13 mouse cellular contexts compared by ENCODE assay signal in the genomic region with DNA sequence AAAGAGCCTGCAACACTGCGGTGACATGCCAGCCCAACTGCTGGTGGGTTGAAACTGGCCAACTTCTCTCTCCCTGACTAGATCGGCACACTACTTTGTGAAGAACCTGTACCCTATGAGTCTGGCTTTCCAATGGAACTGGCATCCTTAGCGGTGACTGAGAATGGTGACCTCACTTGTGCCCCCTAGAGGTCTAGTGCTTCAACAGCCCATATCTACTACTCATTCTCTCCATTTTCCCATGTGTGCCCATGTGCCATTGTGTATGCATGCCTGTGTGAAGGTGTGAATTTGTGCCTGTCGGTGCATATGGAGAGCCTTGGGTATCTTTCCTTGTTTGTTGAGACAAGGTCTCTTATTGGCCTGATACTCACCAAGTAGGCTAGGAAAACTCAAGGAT.
A peak's percentile ranks its signal among the peaks of the same experiment; 100 is the strongest.
DNase-seq lines count a peak whose midpoint lies in the region; ATAC-seq and TF ChIP-seq lines count a peak whose summit lies in the region.
"Had no signal": no experiment of that assay in that cellular context is flagged by ENCODE, and none has a peak within 500 bp of the region (broad histone marks: within the 10 kb centered on the region; RNA-seq: fewer than 3 reads in every experiment).

No protein-coding gene starts in this region.

- no peaks in the 10 kb centered on the region for H3K36me3 ChIP-seq in heart, adult 2 months (ENCODE audit: control insufficient read depth, insufficient read depth, low read length)
- H3K36me3 ChIP-seq in heart, embryonic 11.5 days (ENCODE audit: control insufficient read depth, insufficient read depth, low read length), result no peaks in the 10 kb centered on the region
- H3K36me3 ChIP-seq in ES-E14 (ENCODE audit: control insufficient read depth, insufficient read depth, low read length, poor library complexity, severe bottlenecking), result no peaks in the 10 kb centered on the region
- H3K36me3 ChIP-seq: liver, embryonic 15.5 days had no signal

- TF ChIP-seq POLR2A in heart, adult 2 months (IDR thresholded peaks at IDR 0.05; ENCODE audit: insufficient read depth, low read depth, low read length), result no peak

- H3K4me2 ChIP-seq in heart, embryonic 11.5 days, result no peak overlapping the region
- H3K4me2 ChIP-seq: liver, embryonic 15.5 days had no signal

- no peaks in the 10 kb centered on the region for H3K9me3 ChIP-seq in heart, embryonic 11.5 days (replicated peaks; ENCODE audit: control insufficient read depth, low read length)
- H3K9me3 ChIP-seq in ES-E14 (ENCODE audit: control insufficient read depth, insufficient read depth, low read depth, low read length), result no peaks in the 10 kb centered on the region
- H3K9me3 ChIP-seq: liver, embryonic 15.5 days had no signal

- no peaks in the 10 kb centered on the region for H3K4me1 ChIP-seq in heart, adult 2 months (ENCODE audit: control insufficient read depth, insufficient read depth, low read length)
- no peaks in the 10 kb centered on the region for H3K4me1 ChIP-seq in heart, embryonic 11.5 days (ENCODE audit: control insufficient read depth, insufficient read depth, low read length)
- no peaks in the 10 kb centered on the region for H3K4me1 ChIP-seq in ES-E14 (ENCODE audit: control insufficient read depth in 2 of 2, insufficient read depth in 2 of 2, low read length in 2 of 2, poor library complexity in 1 of 2)
- H3K4me1 ChIP-seq: liver, embryonic 15.5 days; megakaryocyte, embryonic 14.5 days had no signal

- TF ChIP-seq CTCF in heart, adult 2 months (IDR thresholded peaks at IDR 0.05), result peak; percentile 48

- H3K27ac ChIP-seq in heart, adult 2 months, result no peak overlapping the region
- H3K27ac ChIP-seq in heart, embryonic 11.5 days (ENCODE audit: low read depth, low read length), result no peak overlapping the region
- no peak overlapping the region for H3K27ac ChIP-seq in ES-E14 (ENCODE audit: insufficient read depth, low read depth, low read length, poor library complexity, severe bottlenecking)
- H3K27ac ChIP-seq: liver, embryonic 15.5 days had no signal

- no peaks in the 10 kb centered on the region for H3K27me3 ChIP-seq in heart, adult 2 months (ENCODE audit: control insufficient read depth, insufficient read depth, low read length)
- H3K27me3 ChIP-seq in heart, embryonic 11.5 days (ENCODE audit: control insufficient read depth, insufficient read depth, low read length), result 0 out of 2 replicates have a peak, but pooled peaks cover 2% of the 10 kb centered on the region
- H3K27me3 ChIP-seq: liver, embryonic 15.5 days; megakaryocyte, embryonic 14.5 days had no signal

- no peak for TF ChIP-seq EP300 in heart, adult 2 months (IDR thresholded peaks at IDR 0.05; ENCODE audit: insufficient read depth, low read depth, low read length)

- no peak overlapping the region for H3K4me3 ChIP-seq in heart, adult 2 months
- H3K4me3 ChIP-seq in heart, embryonic 11.5 days (ENCODE audit: low read depth, low read length), result no peak overlapping the region
- no peak overlapping the region for H3K4me3 ChIP-seq in ES-E14 (ENCODE audit: insufficient read depth in 1 of 2, low read depth in 1 of 2, low read length in 2 of 2, poor library complexity in 1 of 2, severe bottlenecking in 1 of 2)
- H3K4me3 ChIP-seq: liver, embryonic 15.5 days; megakaryocyte, embryonic 14.5 days had no signal

- in situ Hi-C loops in ES-E14 (cut with MboI; ENCODE audit: low sequenced_read_pairs in 2 of 2, unreplicated experiment in 2 of 2), result no loop called here

- no peak for ATAC-seq in heart, embryonic 11.5 days (replicated peaks; ENCODE audit: insufficient number of reproducible peaks, low FRiP score, low TSS enrichment)

- no peak for DNase-seq in heart, adult 2 months
- peak; percentile 16 for DNase-seq in lung, postnatal 36 days
- no peak for DNase-seq in lung, adult 18-20 months
- peak; percentile 31 for DNase-seq in ES-E14 (ENCODE audit: low read depth, low spot score)
- peak; percentile 1 for DNase-seq in induced T-regulatory cell, adult 2 months (ENCODE audit: low read depth)
- no peak for DNase-seq in frontal cortex, adult 2 months (ENCODE audit: extremely low spot score in 1 of 2, low spot score in 1 of 2)
- DNase-seq in heart, adult 11 months, result no peak
- DNase-seq: adrenal gland, adult 8-10 months; heart, postnatal 36 days; kidney, adult 11 months had no signal

- H3K79me2 ChIP-seq in heart, adult 2 months (replicated peaks; ENCODE audit: control insufficient read depth, insufficient read depth, low read length), result no peaks in the 10 kb centered on the region

- intact Hi-C loops in heart, adult 2 months (cut with DNase I), result no loop called here

- H3K9ac ChIP-seq in heart, adult 2 months (ENCODE audit: low read depth, low read length), result no peak overlapping the region
- H3K9ac ChIP-seq in heart, embryonic 11.5 days (ENCODE audit: low read depth, low read length), result no peak overlapping the region
- no peak overlapping the region for H3K9ac ChIP-seq in ES-E14 (ENCODE audit: insufficient read depth, low read depth, low read length, poor library complexity, severe bottlenecking)
- H3K9ac ChIP-seq: liver, embryonic 15.5 days had no signal

- 71% methylated on average over 4 of the region's 4 CpGs for WGBS in heart, adult 2 months
- WGBS in heart, embryonic 11.5 days (ENCODE audit: insufficient replicate concordance), result 71% methylated on average over 4 of the region's 4 CpGs

TF ChIP-seq in ES-E14, 5 proteins besides CTCF, POLR2A, EP300 and RAD21:
- no peak for TF ChIP-seq CHD2 (IDR thresholded peaks at IDR 0.05; ENCODE audit: low read depth, low read length)
- no peak for TF ChIP-seq HCFC1 (IDR thresholded peaks at IDR 0.05; ENCODE audit: borderline replicate concordance, insufficient read depth, low read length)
- TF ChIP-seq ZC3H11A (IDR thresholded peaks at IDR 0.05; ENCODE audit: borderline replicate concordance, low read depth, low read length), result no peak
- TF ChIP-seq MAFK (IDR thresholded peaks at IDR 0.05; ENCODE audit: insufficient read depth, low read depth, low read length), result no peak
- no peak for TF ChIP-seq ZNF384 (IDR thresholded peaks at IDR 0.05; ENCODE audit: low read depth, low read length)

Comparison
In these comparisons a context has a peak if more than half of its experiments do, and no peak if none do; other contexts are left out.
1. DNase-seq: peak in lung, postnatal 36 days (single experiment), ES-E14 (single experiment) and induced T-regulatory cell, adult 2 months (single experiment); none in heart, adult 2 months (0 of 2), lung, adult 18-20 months (0 of 2), frontal cortex, adult 2 months (0 of 2) and heart, adult 11 months (single experiment).